ENCODE assay signal across 9 mouse cellular contexts in genomic region chr12:100772230-100772984, GRCm38 (mm10). TPM values are rescaled to one million over a fixed set of nuclear protein-coding genes. Genes with fewer than 3 reads are reported as not detected.
DNase-seq lines count a peak whose midpoint lies in the region; ATAC-seq and TF ChIP-seq lines count a peak whose summit lies in the region.
"Had no signal": no experiment of that assay in that cellular context is flagged by ENCODE, and none has a peak within 500 bp of the region (broad histone marks: within the 10 kb centered on the region; RNA-seq: fewer than 3 reads in every experiment).

No protein-coding gene starts in this region.

- peak; percentile 86 for ATAC-seq in megakaryocyte-erythroid progenitor cell, adult 5-6 weeks (replicated peaks; ENCODE audit: low FRiP score, low TSS enrichment, poor library complexity, severe bottlenecking)

- peak; percentile 8 for DNase-seq in embryo, embryonic 10.5 days (ENCODE audit: low spot score)
- DNase-seq in embryo, embryonic 11 days, result no peak
- DNase-seq in ovary, postnatal 36 days (ENCODE audit: low spot score), result peak; percentile 48
- DNase-seq in ovary, postnatal 14 days (ENCODE audit: low spot score), result no peak
- DNase-seq in gastrocnemius, adult 2 months, result peak; percentile 73
- peak; percentile 43 to 59 for DNase-seq in kidney, postnatal 25 days
- no peak for DNase-seq in cerebellum, adult 11 months

- no peak overlapping the region for H3K4me3 ChIP-seq in gastrocnemius, adult 2 months
- H3K4me3 ChIP-seq: liver, embryonic 15.5 days had no signal

- peak; percentile 49 for TF ChIP-seq CTCF in gastrocnemius, adult 2 months (IDR thresholded peaks at IDR 0.05)

- intact Hi-C loops in gastrocnemius, adult 2 months (cut with DNase I), result no loop called here

- no peak overlapping the region for H3K27ac ChIP-seq in gastrocnemius, adult 2 months
- H3K27ac ChIP-seq: liver, embryonic 15.5 days had no signal

RNA-seq across cellular contexts. Expression of gene Dglucy, which starts 6.5 kb away (rescaled TPM):
- 10 to 100 TPM; 19.1 to 21.6 TPM for total RNA-seq in gastrocnemius, adult 2 months (2021)
- 1.2 and 4.7 TPM in 2 replicates for total RNA-seq in megakaryocyte-erythroid progenitor cell, adult 5-6 weeks (2014; fragmentation: Nextera tagmentation)
- 2.9 and 7.4 TPM in 2 replicates for total RNA-seq in megakaryocyte-erythroid progenitor cell, adult 5-6 weeks (2017)

RNA-seq across cellular contexts. Expression of gene Rps6ka5, which starts 45.6 kb away (rescaled TPM):
- total RNA-seq in gastrocnemius, adult 2 months (2021), result 10 to 100 TPM; 11.1 to 11.8 TPM
- 11.5 and 17.8 TPM in 2 replicates for total RNA-seq in megakaryocyte-erythroid progenitor cell, adult 5-6 weeks (2014; fragmentation: Nextera tagmentation)
- 20.8 and 33.6 TPM in 2 replicates for total RNA-seq in megakaryocyte-erythroid progenitor cell, adult 5-6 weeks (2017)

Comparison
In these comparisons a context has a peak if more than half of its experiments do, and no peak if none do; other contexts are left out.
1. DNase-seq: peak in embryo, embryonic 10.5 days (single experiment), ovary, postnatal 36 days (single experiment), gastrocnemius, adult 2 months (single experiment) and kidney, postnatal 25 days (2 of 2); none in embryo, embryonic 11 days (single experiment), ovary, postnatal 14 days (single experiment) and cerebellum, adult 11 months (single experiment).